14 mouse cellular contexts compared by ENCODE assay signal in genomic region chr14:11132637-11133474, GRCm38 (mm10). TPM values are rescaled to one million over a fixed set of nuclear protein-coding genes. Genes with fewer than 3 reads are reported as not detected.
DNase-seq lines count a peak whose midpoint lies in the region; ATAC-seq and TF ChIP-seq lines count a peak whose summit lies in the region.
"Had no signal": no experiment of that assay in that cellular context is flagged by ENCODE, and none has a peak within 500 bp of the region (broad histone marks: within the 10 kb centered on the region; RNA-seq: fewer than 3 reads in every experiment).

No protein-coding gene starts in this region.

- WGBS in forebrain, embryonic 14.5 days: 81% methylated on average over 6 of the region's 6 CpGs
- WGBS in forebrain, embryonic 12.5 days: 92% methylated on average over 6 of the region's 6 CpGs
- WGBS in kidney, embryonic 14.5 days: 88% methylated on average over 6 of the region's 6 CpGs
- 69% methylated on average over 6 of the region's 6 CpGs for WGBS in forebrain, embryonic 16.5 days

- H3K9me3 ChIP-seq in forebrain, embryonic 14.5 days (replicated peaks; ENCODE audit: control insufficient read depth, low read length): no peaks in the 10 kb centered on the region
- no peaks in the 10 kb centered on the region for H3K9me3 ChIP-seq in forebrain, embryonic 12.5 days
- H3K9me3 ChIP-seq in kidney, embryonic 14.5 days (ENCODE audit: control insufficient read depth, low read length): no peaks in the 10 kb centered on the region
- no peaks in the 10 kb centered on the region for H3K9me3 ChIP-seq in forebrain, embryonic 16.5 days (ENCODE audit: control insufficient read depth, low read length)
- H3K9me3 ChIP-seq: lung, embryonic 15.5 days; neural tube, embryonic 12.5 days had no signal

- TF ChIP-seq POLR2A in brain, embryonic 14.5 days (IDR thresholded peaks at IDR 0.05; ENCODE audit: borderline replicate concordance, extremely low read depth, insufficient read depth, insufficient read length, poor library complexity, severe bottlenecking): no peak

- H3K9ac ChIP-seq in forebrain, embryonic 14.5 days (ENCODE audit: low read length): no peak overlapping the region
- H3K9ac ChIP-seq in forebrain, embryonic 12.5 days: no peak overlapping the region
- H3K9ac ChIP-seq in kidney, embryonic 14.5 days (ENCODE audit: low read depth, low read length): no peak overlapping the region
- H3K9ac ChIP-seq in forebrain, embryonic 16.5 days (replicated peaks; ENCODE audit: low read depth, low read length): no peak overlapping the region
- H3K9ac ChIP-seq: lung, embryonic 15.5 days; neural tube, embryonic 12.5 days had no signal

- H3K4me1 ChIP-seq in forebrain, embryonic 14.5 days (ENCODE audit: control insufficient read depth, insufficient read depth, low read length): no peaks in the 10 kb centered on the region
- no peaks in the 10 kb centered on the region for H3K4me1 ChIP-seq in forebrain, embryonic 12.5 days
- no peaks in the 10 kb centered on the region for H3K4me1 ChIP-seq in kidney, embryonic 14.5 days (ENCODE audit: control insufficient read depth, insufficient read depth, low read length)
- H3K4me1 ChIP-seq in forebrain, embryonic 16.5 days (replicated peaks; ENCODE audit: control insufficient read depth, insufficient read depth, low read length): peaks cover 12% of the 10 kb centered on the region; the same call in 1 of the 2 replicates
- H3K4me1 ChIP-seq: lung, embryonic 15.5 days; neural tube, embryonic 12.5 days had no signal

- no peak for TF ChIP-seq CTCF in brain, embryonic 14.5 days (IDR thresholded peaks at IDR 0.05; ENCODE audit: borderline replicate concordance, extremely low read depth, insufficient read depth, insufficient read length)

- no peak overlapping the region for H3K4me2 ChIP-seq in forebrain, embryonic 14.5 days (ENCODE audit: low read length)
- no peak overlapping the region for H3K4me2 ChIP-seq in forebrain, embryonic 12.5 days
- H3K4me2 ChIP-seq in kidney, embryonic 14.5 days (replicated peaks; ENCODE audit: low read depth, low read length): no peak overlapping the region
- no peak overlapping the region for H3K4me2 ChIP-seq in forebrain, embryonic 16.5 days (ENCODE audit: low read length)
- H3K4me2 ChIP-seq: liver, embryonic 11.5 days; lung, embryonic 15.5 days; neural tube, embryonic 12.5 days had no signal

- no peaks in the 10 kb centered on the region for H3K36me3 ChIP-seq in forebrain, embryonic 14.5 days (ENCODE audit: control insufficient read depth, insufficient read depth, low read length)
- no peaks in the 10 kb centered on the region for H3K36me3 ChIP-seq in forebrain, embryonic 12.5 days (replicated peaks)
- H3K36me3 ChIP-seq in kidney, embryonic 14.5 days (ENCODE audit: control insufficient read depth, insufficient read depth, low read length): no peaks in the 10 kb centered on the region
- H3K36me3 ChIP-seq in forebrain, embryonic 16.5 days (ENCODE audit: control insufficient read depth, insufficient read depth): no peaks in the 10 kb centered on the region
- H3K36me3 ChIP-seq: lung, embryonic 15.5 days; neural tube, embryonic 12.5 days had no signal

- DNase-seq in forebrain, embryonic 14.5 days (ENCODE audit: low spot score): peak; percentile 65
- peak; percentile 39 for DNase-seq in kidney, adult 9 months
- DNase-seq in brain, embryonic 14.5 days (ENCODE audit: low read depth): peak; percentile 74
- DNase-seq in thymus, postnatal 10 days (ENCODE audit: low spot score in 2 of 2): no peak
- no peak for DNase-seq in adrenal gland, postnatal 10 days
- DNase-seq: adrenal gland, postnatal 36 days; right cerebral cortex, postnatal 4 days had no signal

- no peaks in the 10 kb centered on the region for H3K27me3 ChIP-seq in forebrain, embryonic 14.5 days (replicated peaks; ENCODE audit: control insufficient read depth, insufficient read depth, low read length)
- no peaks in the 10 kb centered on the region for H3K27me3 ChIP-seq in forebrain, embryonic 12.5 days
- no peaks in the 10 kb centered on the region for H3K27me3 ChIP-seq in kidney, embryonic 14.5 days (ENCODE audit: control insufficient read depth, insufficient read depth, low read length)
- H3K27me3 ChIP-seq in forebrain, embryonic 16.5 days (replicated peaks; ENCODE audit: control insufficient read depth, insufficient read depth, low read length): no peaks in the 10 kb centered on the region
- H3K27me3 ChIP-seq: lung, embryonic 15.5 days; neural tube, embryonic 12.5 days had no signal

- no peak overlapping the region for H3K27ac ChIP-seq in forebrain, embryonic 14.5 days (ENCODE audit: low read depth, low read length)
- H3K27ac ChIP-seq in forebrain, embryonic 12.5 days: no peak overlapping the region
- no peak overlapping the region for H3K27ac ChIP-seq in kidney, embryonic 14.5 days (ENCODE audit: low read depth, low read length)
- H3K27ac ChIP-seq in forebrain, embryonic 16.5 days (ENCODE audit: low read length): no peak overlapping the region
- H3K27ac ChIP-seq: lung, embryonic 15.5 days; neural tube, embryonic 12.5 days had no signal

- H3K4me3 ChIP-seq in forebrain, embryonic 14.5 days (ENCODE audit: low read depth, low read length): no peak overlapping the region
- no peak overlapping the region for H3K4me3 ChIP-seq in forebrain, embryonic 12.5 days (replicated peaks)
- H3K4me3 ChIP-seq in kidney, embryonic 14.5 days (ENCODE audit: low read length): no peak overlapping the region
- no peak overlapping the region for H3K4me3 ChIP-seq in forebrain, embryonic 16.5 days (replicated peaks; ENCODE audit: low read length)
- H3K4me3 ChIP-seq: lung, embryonic 15.5 days; neural tube, embryonic 12.5 days had no signal

- peak; percentile 18; the same call in 1 of the 2 replicates for ATAC-seq in forebrain, embryonic 14.5 days
- ATAC-seq in forebrain, embryonic 12.5 days (ENCODE audit: low FRiP score): no peak
- ATAC-seq in kidney, embryonic 14.5 days (ENCODE audit: low FRiP score, low TSS enrichment): no peak
- ATAC-seq in forebrain, embryonic 16.5 days: peak; percentile 79
- ATAC-seq: activated CD4-positive, CD25-positive, alpha-beta regulatory T cell, adult 4 months had no signal

RNA-seq across cellular contexts. Expression of gene Fhit, which starts 29.0 kb away (rescaled TPM):
- 6.8 and 8.1 TPM in 2 replicates for polyA plus RNA-seq in forebrain, embryonic 14.5 days (2014; fragmentation: Nextera tagmentation; extraction: Ambion mirVana)
- polyA plus RNA-seq in forebrain, embryonic 12.5 days (2016; fragmentation: Nextera tagmentation; extraction: Ambion mirVana): 3.3 and 3.4 TPM in 2 replicates
- polyA plus RNA-seq in kidney, embryonic 14.5 days (2014; fragmentation: Nextera tagmentation; extraction: Ambion mirVana): 5.3 and 7.0 TPM in 2 replicates
- polyA plus RNA-seq in brain, embryonic 14.5 days (2012; rRNA removed): 4.2 and 5.3 TPM in 2 replicates
- polyA plus RNA-seq in forebrain, embryonic 16.5 days (2015; fragmentation: Nextera tagmentation; extraction: Ambion mirVana): 7.3 and 7.6 TPM in 2 replicates
- total RNA-seq in adrenal gland, postnatal 10 days (2021): 10 to 100 TPM in 1 of 2 experiments, 1 to 10 TPM in 1; 8.6 to 10.8 TPM

Comparison
In these comparisons a context has a peak if more than half of its experiments do, and no peak if none do; other contexts are left out.
1. ATAC-seq: peak in forebrain, embryonic 14.5 days (single experiment) and forebrain, embryonic 16.5 days (single experiment); none in forebrain, embryonic 12.5 days (single experiment) and kidney, embryonic 14.5 days (single experiment).
2. DNase-seq: peak in forebrain, embryonic 14.5 days (single experiment), kidney, adult 9 months (single experiment) and brain, embryonic 14.5 days (single experiment); none in thymus, postnatal 10 days (0 of 2) and adrenal gland, postnatal 10 days (single experiment).